Mouse (Mus musculus) heart, embryonic 12.5 days (tissue): Measurements from ENCODE around the gene S100a1. TPM values are rescaled to one million over a fixed set of nuclear protein-coding genes. Genes with fewer than 3 reads are reported as not detected.

ENCODE experiments used
- ATAC-seq: fragments of 200-750 bp; cut with Nextera tagmentation; 2 replicates; pipeline ENCODE4 v1.8.0; 2017; ENCODE audit warnings: moderate TSS enrichment, moderate library complexity; ENCODE audit not compliant: insufficient number of reproducible peaks, low FRiP score
- H3K27ac ChIP-seq: fragments of 300-500 bp; sonication (generic); 2 replicates; pipeline ENCODE4 v1.5.1; 2016; ENCODE audit warnings: mild to moderate bottlenecking, moderate library complexity; ENCODE audit not compliant: poor library complexity, severe bottlenecking
- H3K27me3 ChIP-seq: fragments of 300-500 bp; sonication (generic); replicated peaks from 2 replicates; pipeline ENCODE4 v1.6.1; 2016; ENCODE audit warnings: mild to moderate bottlenecking, moderate library complexity
- H3K36me3 ChIP-seq: fragments of 300-500 bp; sonication (generic); 2 replicates; pipeline ENCODE4 v1.6.1; 2016; ENCODE audit warnings: mild to moderate bottlenecking, moderate library complexity
- H3K4me1 ChIP-seq: fragments of 300-500 bp; sonication (generic); replicated peaks from 2 replicates; pipeline ENCODE4 v1.6.1; 2016; ENCODE audit warnings: mild to moderate bottlenecking
- H3K4me2 ChIP-seq: fragments of 300-500 bp; sonication (generic); 2 replicates; pipeline ENCODE4 v1.6.1; 2016; ENCODE audit warnings: mild to moderate bottlenecking, moderate library complexity
- H3K4me3 ChIP-seq: fragments of 300-500 bp; sonication (generic); 2 replicates; pipeline ENCODE4 v1.5.1; 2016; ENCODE audit warnings: mild to moderate bottlenecking
- H3K9ac ChIP-seq: fragments of 300-500 bp; sonication (generic); 2 replicates; pipeline ENCODE4 v1.6.1; 2016; ENCODE audit warnings: mild to moderate bottlenecking, moderate library complexity
- H3K9me3 ChIP-seq: fragments of 300-500 bp; sonication (generic); replicated peaks from 2 replicates; pipeline ENCODE4 v1.6.1; 2016; ENCODE audit warnings: mild to moderate bottlenecking, moderate library complexity
- WGBS: fragments of 180-500 bp; shearing (Covaris S2); methylation state at CpG from one replicate; pipeline ENCODE4 v1.1.7; 2016; 5-methylcytosine and 5-hydroxymethylcytosine counted together
- polyA plus RNA-seq: library from polyadenylated mRNA; unstranded; fragments of >200 nt; fragmentation: Nextera tagmentation; extraction: Ambion mirVana; gene quantifications from 2 replicates; pipeline ENCODE4 v1.2.1, GENCODE M21; 2016

The S100a1 gene
- polyA plus RNA-seq, 1 experiment from 2014 or later: 148 TPM

DNA sequence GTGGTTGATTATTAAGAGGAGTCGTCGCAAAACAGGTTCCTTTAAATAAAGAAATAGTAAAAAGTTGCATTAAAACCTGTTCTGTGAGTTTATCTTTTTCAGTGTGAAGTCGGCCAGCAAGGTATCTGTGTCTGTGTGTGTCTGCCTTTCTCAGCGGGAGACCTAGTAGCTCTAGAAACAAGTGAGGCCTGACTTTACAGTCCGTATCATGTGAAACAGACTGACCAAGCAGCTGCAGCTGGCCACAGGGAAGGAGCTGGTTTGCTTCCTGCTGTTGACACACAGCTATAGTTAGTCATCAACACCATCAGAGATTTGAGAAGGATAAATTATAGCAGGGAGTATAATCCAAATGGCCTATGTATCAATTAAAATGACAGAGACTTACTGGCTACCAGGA, 17.5 kb upstream of the S100a1 start:
- Histone ChIP-seq H3K27me3 (peaks cover 4% of the 10 kb centered on the region; the same call in 1 of the 2 replicates), H3K4me2 (no peak overlapping the region), H3K9me3 (no peaks in the 10 kb centered on the region), H3K4me1 (0 out of 2 replicates have a peak, but pooled peaks cover under 1% of the 10 kb centered on the region), H3K36me3 (no peaks in the 10 kb centered on the region), H3K9ac (no peak overlapping the region), H3K4me3 (no peak overlapping the region), H3K27ac (no peak overlapping the region)
- 58% methylated on average over 5 of the region's 5 CpGs for WGBS
- no peak for ATAC-seq

DNA sequence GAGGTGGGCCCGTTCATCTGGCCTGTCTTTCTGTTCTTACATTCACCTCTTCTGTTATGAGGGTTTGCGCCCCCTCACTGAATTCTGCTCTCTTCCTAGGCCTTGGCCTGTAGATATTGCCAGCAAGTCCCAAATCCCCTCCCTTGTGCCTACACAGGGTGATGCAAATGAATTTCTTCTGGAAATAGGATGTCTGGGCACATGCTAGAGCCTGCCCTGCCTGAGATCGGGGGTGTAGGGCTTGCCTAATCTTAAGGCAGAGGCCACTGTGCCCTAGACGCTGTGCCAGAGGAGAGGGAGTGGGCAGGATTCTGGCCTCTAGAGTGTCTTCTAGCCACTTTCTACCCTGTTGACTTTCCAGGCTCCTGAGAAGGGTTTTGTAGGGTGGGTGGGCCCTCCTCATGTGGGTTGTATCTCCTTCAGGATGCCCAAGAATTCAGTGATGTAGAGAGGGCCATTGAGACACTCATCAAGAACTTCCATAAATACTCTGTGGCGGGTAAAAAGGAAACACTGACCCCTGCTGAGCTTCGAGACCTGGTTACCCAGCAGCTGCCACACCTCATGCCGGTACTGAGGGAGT, 13.2 kb upstream of the S100a1 start:
- no peak for ATAC-seq
- no peak overlapping the region for H3K4me2 ChIP-seq
- 77% methylated on average over 7 of the region's 7 CpGs for WGBS

DNA sequence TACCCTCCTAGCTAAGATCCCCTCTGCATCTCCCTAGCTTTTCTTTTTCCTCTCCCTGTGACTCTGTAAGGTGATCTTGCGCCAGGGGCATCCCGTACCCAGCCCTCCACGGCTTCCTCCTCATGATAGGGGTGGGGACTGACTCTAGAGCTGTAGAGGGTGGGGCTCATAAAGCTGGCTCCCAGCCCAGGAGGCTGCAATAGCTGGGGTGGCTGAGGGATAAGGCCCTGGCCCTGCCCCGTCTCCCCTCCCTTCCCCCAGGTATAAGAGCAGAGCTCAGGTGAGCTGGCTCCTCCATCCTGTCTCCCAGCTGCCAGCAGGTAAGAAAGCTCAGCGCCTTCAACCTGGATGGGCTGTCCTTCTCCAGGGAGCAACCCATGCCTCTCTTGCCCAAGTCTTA, 12.4 kb upstream of the S100a1 start, which contains the start of gene S100a14:
S100a14 (plus strand) TSS at position 277 of the 400 bp plus-strand sequence.
- 56% methylated on average over 5 of the region's 5 CpGs for WGBS
- Histone ChIP-seq H3K27ac (no peak within 1 kb of the TSS), H3K9ac (no peak within 1 kb of the TSS), H3K9me3 (no peaks in the 10 kb centered on the region), H3K27me3 (no peaks in the 10 kb centered on the region), H3K4me3 (no peak within 1 kb of the TSS), H3K36me3 (0 out of 2 replicates have a peak, but pooled peaks cover 4% of the 10 kb centered on the region), H3K4me2 (no peak within 1 kb of the TSS), H3K4me1 (0 out of 2 replicates have a peak, but pooled peaks cover 3% of the 10 kb centered on the region)
- peak; percentile 55; the same call in 1 of the 2 replicates for ATAC-seq

More for the DNA sequence above, 13.2 kb upstream of the S100a1 start:
- 0 out of 2 replicates have a peak, but pooled peaks cover 3% of the 10 kb centered on the region for H3K4me1 ChIP-seq
- no peak overlapping the region for H3K4me3 ChIP-seq
- no peaks in the 10 kb centered on the region for H3K27me3 ChIP-seq
- H3K36me3 ChIP-seq: 0 out of 2 replicates have a peak, but pooled peaks cover 4% of the 10 kb centered on the region
- H3K9ac ChIP-seq: no peak overlapping the region
- H3K27ac ChIP-seq: no peak overlapping the region
- no peaks in the 10 kb centered on the region for H3K9me3 ChIP-seq

DNA sequence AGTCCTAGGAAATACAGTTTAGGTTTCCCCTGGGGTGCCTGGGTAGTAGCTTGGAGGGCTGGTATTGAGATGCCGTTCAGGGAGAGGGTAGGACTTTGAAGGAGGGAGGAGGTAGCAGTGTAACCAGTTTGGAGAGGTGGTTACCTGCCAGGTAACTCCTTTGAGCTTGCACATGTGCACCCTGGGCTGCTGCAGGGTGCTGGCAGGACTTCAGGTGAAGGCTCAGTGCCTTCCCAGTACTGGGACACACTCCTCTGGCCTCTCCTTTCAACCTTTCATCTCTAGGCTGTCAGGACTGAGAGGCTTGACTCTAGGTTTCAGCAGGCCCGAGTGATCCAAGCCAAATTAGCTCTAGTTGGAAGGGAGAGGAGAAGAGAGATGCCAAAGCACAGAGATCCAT, 11.9 kb upstream of the S100a1 start:
- Histone ChIP-seq H3K27ac (no peak overlapping the region), H3K36me3 (0 out of 2 replicates have a peak, but pooled peaks cover 4% of the 10 kb centered on the region), H3K9me3 (no peaks in the 10 kb centered on the region), H3K9ac (no peak overlapping the region), H3K4me3 (no peak overlapping the region), H3K4me1 (0 out of 2 replicates have a peak, but pooled peaks cover 3% of the 10 kb centered on the region), H3K4me2 (no peak overlapping the region), H3K27me3 (no peaks in the 10 kb centered on the region)
- no peak for ATAC-seq
- WGBS: 59% methylated on average over 2 of the region's 2 CpGs

DNA sequence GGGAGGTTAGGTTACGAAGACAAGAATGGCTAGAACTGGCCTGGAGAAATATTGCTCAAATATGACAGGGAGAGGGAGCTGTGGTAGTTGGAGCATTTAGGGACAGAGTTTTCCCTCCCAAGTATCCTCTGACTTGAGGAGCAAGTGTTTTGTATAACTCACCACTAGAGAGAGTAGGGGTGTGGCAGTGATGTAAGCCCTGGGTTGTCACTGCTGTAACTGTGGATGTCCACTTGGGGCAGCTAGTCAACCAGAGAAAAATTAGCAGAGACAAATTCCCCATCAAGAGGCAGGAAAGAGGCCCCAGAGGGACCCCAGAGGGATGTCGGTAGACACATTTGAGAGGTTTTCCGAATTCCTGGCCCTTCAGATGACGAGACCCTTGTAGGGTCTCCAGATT, 11.2 kb upstream of the S100a1 start:
- Histone ChIP-seq H3K4me1 (0 out of 2 replicates have a peak, but pooled peaks cover 3% of the 10 kb centered on the region), H3K27ac (no peak overlapping the region), H3K4me2 (no peak overlapping the region), H3K27me3 (no peaks in the 10 kb centered on the region), H3K9me3 (no peaks in the 10 kb centered on the region), H3K9ac (no peak overlapping the region), H3K36me3 (0 out of 2 replicates have a peak, but pooled peaks cover 4% of the 10 kb centered on the region), H3K4me3 (no peak overlapping the region)
- ATAC-seq: no peak
- WGBS: 56% methylated on average over 4 of the region's 4 CpGs

DNA sequence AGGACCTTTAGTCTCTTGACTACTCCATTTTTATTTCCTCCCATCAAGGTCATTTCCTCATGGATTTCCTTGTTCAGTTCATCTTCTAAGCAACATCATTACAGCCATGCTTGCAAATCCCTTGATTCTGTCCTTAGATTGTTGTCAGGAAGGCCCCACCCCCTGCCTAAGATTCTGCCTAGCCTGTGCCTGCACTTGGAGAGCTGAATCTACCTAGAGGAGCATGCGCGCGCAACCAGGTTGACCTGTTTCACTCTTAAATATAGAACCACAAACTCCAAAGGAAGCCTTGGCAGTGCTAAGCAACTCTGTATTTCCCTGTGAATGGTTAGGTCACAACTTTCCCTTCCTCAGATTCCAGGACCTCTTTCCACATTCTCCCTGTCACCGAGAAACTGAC, 3.5 kb upstream of the S100a1 start:
- no peak overlapping the region for H3K9ac ChIP-seq
- 69% methylated on average over 4 of the region's 4 CpGs for WGBS
- no peak overlapping the region for H3K4me2 ChIP-seq
- no peak for ATAC-seq
- no peaks in the 10 kb centered on the region for H3K9me3 ChIP-seq
- no peaks in the 10 kb centered on the region for H3K27me3 ChIP-seq
- peaks cover 19% of the 10 kb centered on the region for H3K4me1 ChIP-seq
- H3K4me3 ChIP-seq: no peak overlapping the region
- H3K36me3 ChIP-seq: 0 out of 2 replicates have a peak, but pooled peaks cover 3% of the 10 kb centered on the region
- no peak overlapping the region for H3K27ac ChIP-seq

DNA sequence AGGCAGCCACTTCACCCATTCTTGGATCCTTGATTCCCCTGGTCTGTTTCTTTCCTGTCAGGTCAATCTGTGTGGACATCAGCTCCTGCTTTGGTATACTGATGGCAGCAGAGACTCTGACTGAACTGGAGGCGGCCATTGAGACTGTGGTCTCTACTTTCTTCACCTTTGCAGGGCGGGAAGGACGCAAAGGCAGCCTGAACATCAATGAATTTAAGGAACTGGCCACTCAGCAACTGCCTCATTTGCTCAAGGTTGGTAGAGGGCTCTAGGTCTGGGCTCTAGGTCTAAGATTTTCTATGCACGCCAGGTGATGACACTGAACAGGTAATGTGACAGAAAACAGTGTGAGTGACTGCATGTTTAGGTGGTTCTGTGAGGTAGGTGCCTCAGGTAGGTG, 1.6 kb upstream of the S100a1 start:
- Histone ChIP-seq H3K4me1 (peaks cover 19% of the 10 kb centered on the region), H3K9me3 (no peaks in the 10 kb centered on the region), H3K27ac (no peak overlapping the region), H3K27me3 (no peaks in the 10 kb centered on the region), H3K9ac (no peak overlapping the region), H3K4me2 (peak overlapping the region; percentile 83), H3K36me3 (peaks cover 8% of the 10 kb centered on the region), H3K4me3 (0 out of 2 replicates have a peak overlapping the region, but pooled peaks have one; percentile 57)
- no peak for ATAC-seq
- WGBS: 88% methylated on average over 4 of the region's 4 CpGs

DNA sequence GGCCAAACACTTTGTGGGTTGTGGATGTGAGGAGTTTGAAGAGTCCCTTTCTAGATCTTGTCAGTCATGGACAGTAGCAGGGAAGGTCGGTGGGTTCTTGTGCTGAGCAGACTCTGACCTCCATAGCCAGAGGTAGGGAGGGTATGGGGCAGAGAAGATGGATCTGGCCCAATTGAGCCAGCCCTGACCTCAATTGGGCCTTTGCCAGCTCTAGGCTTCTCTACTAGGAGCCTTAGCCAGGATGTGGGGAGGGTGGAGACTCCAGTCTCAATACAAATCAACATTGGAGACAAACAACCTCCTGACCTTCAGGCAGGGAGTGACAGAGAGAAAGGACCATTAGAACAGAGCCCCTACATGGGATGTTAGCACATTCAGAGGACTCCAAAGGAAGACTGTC, 1.1 kb upstream of the S100a1 start:
- H3K4me2 ChIP-seq: peak overlapping the region; percentile 83
- H3K4me3 ChIP-seq: peak overlapping the region; percentile 57
- H3K9ac ChIP-seq: peak overlapping the region; percentile 80
- WGBS: 35% methylated on average over 1 of the region's 1 CpGs
- H3K36me3 ChIP-seq: peaks cover 10% of the 10 kb centered on the region
- H3K27me3 ChIP-seq: no peaks in the 10 kb centered on the region
- peak; percentile 10; the same call in 1 of the 2 replicates for ATAC-seq
- peaks cover 19% of the 10 kb centered on the region for H3K4me1 ChIP-seq
- H3K9me3 ChIP-seq: no peaks in the 10 kb centered on the region
- H3K27ac ChIP-seq: peak overlapping the region; percentile 55; the same call in 1 of the 2 replicates

DNA sequence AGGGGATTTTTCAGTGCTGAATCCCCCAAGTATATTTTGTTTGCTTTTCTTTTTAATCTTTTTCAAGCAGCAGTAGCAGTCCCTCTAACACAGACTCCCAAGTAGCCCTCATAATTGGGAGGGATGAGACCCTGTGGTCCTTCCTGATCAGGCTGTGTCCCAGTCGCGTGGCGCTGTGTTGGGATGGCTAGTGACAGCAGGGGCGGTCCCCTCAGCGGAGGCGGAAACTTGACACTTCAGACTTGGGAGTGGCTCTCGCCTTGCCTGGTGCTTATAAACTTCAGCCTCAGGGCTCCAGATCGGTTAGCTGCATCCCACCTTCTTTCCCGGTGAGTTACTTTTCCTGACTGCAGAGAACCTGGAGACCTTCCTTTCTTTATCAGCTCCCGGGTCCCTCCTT, 499 bp upstream of the S100a1 start:
- Histone ChIP-seq H3K36me3 (peaks cover 9% of the 10 kb centered on the region), H3K4me3 (peak overlapping the region; percentile 57), H3K9me3 (no peaks in the 10 kb centered on the region), H3K27ac (peak overlapping the region; percentile 78), H3K4me1 (peaks cover 19% of the 10 kb centered on the region), H3K4me2 (peak overlapping the region; percentile 83), H3K27me3 (no peaks in the 10 kb centered on the region), H3K9ac (peak overlapping the region; percentile 80)
- WGBS: 0% methylated on average over 10 of the region's 10 CpGs
- ATAC-seq: peak; percentile 88

DNA sequence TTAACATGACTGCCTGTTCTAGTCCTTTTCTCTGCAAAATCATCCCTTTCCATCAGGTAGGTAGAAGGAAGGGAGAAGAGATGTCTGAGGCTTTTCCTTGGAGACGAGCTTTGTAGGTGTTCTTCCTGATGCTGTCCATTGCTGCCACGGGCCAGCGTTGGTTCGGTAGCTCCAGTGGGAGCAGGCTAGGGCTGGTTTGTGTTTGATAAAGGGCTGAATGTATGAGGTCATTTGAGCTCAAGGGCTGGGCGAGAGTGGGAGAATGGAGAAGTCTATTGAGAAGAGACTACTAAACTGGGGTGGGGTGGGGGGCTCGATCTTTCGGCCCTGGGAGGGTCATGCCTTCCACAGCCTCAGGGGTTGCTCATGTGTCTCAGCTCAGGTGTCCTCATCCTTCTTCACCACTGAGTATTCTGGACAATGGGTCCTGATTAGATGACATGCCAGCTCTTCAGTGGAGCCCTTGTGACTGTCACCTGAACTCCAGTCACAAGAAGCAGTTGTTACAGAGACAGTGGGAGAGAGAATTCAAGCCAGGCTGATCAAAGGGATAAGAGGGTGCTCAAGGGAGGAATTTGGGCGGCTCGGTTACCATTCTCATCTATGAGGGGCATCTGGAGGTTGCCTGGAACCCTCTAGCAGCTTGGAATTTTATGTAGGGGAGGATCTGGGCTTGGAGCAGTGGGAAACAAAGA, 1.1 kb downstream of the S100a1 start:
- no peak overlapping the region for H3K27ac ChIP-seq
- peak overlapping the region; percentile 57 for H3K4me3 ChIP-seq
- no peaks in the 10 kb centered on the region for H3K27me3 ChIP-seq
- 64% methylated on average over 9 of the region's 9 CpGs for WGBS
- H3K36me3 ChIP-seq: peaks cover 9% of the 10 kb centered on the region
- peak overlapping the region; percentile 83 for H3K4me2 ChIP-seq
- H3K9me3 ChIP-seq: no peaks in the 10 kb centered on the region
- H3K4me1 ChIP-seq: peaks cover 21% of the 10 kb centered on the region
- no peak for ATAC-seq
- H3K9ac ChIP-seq: peak overlapping the region; percentile 80

DNA sequence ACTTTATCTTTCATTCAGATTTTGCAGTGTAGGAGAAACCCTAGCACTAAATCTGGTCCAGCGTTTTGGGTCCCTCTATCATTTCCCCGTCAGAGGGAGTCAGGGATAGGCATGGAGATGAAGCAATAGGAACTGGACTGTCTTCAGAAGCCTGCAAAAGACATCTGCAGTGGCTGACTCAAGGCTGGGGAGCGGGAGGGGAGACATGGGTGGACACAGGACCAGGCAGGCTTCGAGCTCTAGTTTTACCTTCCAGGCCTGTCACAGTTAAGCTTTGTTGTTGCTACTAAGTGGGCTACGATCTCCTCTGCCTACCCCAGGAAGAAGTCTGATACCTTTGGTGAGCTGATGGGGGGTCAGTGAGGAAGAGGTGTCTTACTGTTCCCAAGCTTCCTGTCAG, 1.9 kb downstream of the S100a1 start:
- 78% methylated on average over 5 of the region's 5 CpGs for WGBS
- peaks cover 14% of the 10 kb centered on the region for H3K36me3 ChIP-seq
- H3K4me1 ChIP-seq: peaks cover 28% of the 10 kb centered on the region
- no peak overlapping the region for H3K4me2 ChIP-seq
- no peak overlapping the region for H3K9ac ChIP-seq
- ATAC-seq: no peak
- no peak overlapping the region for H3K4me3 ChIP-seq
- no peak overlapping the region for H3K27ac ChIP-seq
- H3K27me3 ChIP-seq: no peaks in the 10 kb centered on the region
- H3K9me3 ChIP-seq: no peaks in the 10 kb centered on the region
